ENCODE assay signal across 8 mouse cellular contexts in the genomic region with DNA sequence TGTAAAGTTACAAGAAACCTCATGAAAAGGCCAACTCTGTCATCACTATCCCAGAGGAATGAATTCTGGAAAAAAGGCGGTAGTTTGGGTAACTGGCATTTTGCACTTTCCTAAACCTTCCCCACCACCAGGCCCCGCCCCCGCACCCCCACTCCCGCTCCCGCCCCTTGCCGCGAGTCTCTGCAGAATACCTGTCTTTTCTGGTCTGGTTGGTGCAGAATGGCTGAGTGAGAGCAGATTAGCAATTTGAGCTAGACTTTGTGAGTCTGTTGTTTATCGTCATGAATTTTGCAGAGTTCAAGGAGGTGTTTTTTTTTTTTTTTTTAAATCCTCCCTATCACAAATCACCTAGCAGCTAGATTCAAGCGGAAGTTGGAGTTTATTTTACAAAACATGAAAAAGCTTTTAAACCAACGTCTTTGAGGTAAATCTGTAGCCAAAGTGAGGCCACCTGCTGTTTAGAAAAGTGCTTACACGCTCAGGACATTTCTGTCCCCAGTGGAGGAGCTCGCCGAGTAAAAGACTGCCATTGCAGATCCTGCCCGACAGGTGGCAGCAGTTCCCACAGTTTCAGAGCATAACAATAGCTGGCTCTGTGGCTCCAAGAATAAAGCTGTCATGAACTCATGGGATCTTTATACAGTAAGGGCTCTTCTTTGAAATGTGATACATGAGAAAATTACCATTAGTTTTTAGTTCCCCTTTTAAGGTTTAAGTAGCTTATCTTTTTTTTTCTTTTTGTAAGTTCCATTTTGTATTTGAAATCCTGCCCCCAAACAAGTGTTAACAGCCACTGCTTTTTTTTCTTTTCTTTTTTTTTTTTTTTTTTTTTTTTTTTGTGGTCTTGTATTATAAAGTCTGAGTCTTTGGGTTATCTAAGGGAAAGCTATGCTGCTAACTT.
DNase-seq lines count a peak whose midpoint lies in the region; ATAC-seq lines count a peak whose summit lies in the region.

No protein-coding gene starts in this region.

- peaks cover 9% of the 10 kb centered on the region for H3K27me3 ChIP-seq in hindbrain, embryonic 13.5 days

- H3K9ac ChIP-seq in hindbrain, embryonic 13.5 days, result peak overlapping the region; percentile 61

- H3K27ac ChIP-seq in hindbrain, embryonic 13.5 days, result no peak overlapping the region

- DNase-seq in R1 (ENCODE audit: low read depth, low spot score), result peak; percentile 92
- peak; percentile 84 to 89 for DNase-seq in cerebellum, postnatal 25 days
- DNase-seq in frontal cortex, postnatal 25 days (ENCODE audit: low spot score in 2 of 2), result peak; percentile 82
- peak; percentile 88 to 92 for DNase-seq in layer of hippocampus, postnatal 14 days (ENCODE audit: low spot score in 2 of 2)
- DNase-seq in lung, postnatal 10 days, result peak; percentile 89
- peak; percentile 80 for DNase-seq in ovary, postnatal 36 days (ENCODE audit: low spot score)
- DNase-seq in thymus, postnatal 14 days, result peak; percentile 86

- 7% methylated on average over 14 of the region's 14 CpGs for WGBS in hindbrain, embryonic 13.5 days

- ATAC-seq in hindbrain, embryonic 13.5 days (ENCODE audit: low FRiP score), result peak; percentile 88

- peaks cover 6% of the 10 kb centered on the region for H3K4me1 ChIP-seq in hindbrain, embryonic 13.5 days (replicated peaks)

- 0 out of 2 replicates have a peak overlapping the region, but pooled peaks have one; percentile 12 for H3K4me3 ChIP-seq in hindbrain, embryonic 13.5 days

- H3K4me2 ChIP-seq in hindbrain, embryonic 13.5 days, result peak overlapping the region; percentile 39

- H3K36me3 ChIP-seq in hindbrain, embryonic 13.5 days, result no peaks in the 10 kb centered on the region

- H3K9me3 ChIP-seq in hindbrain, embryonic 13.5 days, result no peaks in the 10 kb centered on the region
